Mouse (Mus musculus): ENCODE measurements around the gene P3h2.
A peak's percentile ranks its signal among the peaks of the same experiment; 100 is the strongest.

Gene P3h2

GRCm38 (mm10) chr16:25971285-25971684, 134.3 kb downstream of the P3h2 start:
- no peak for DNase-seq

GRCm38 (mm10) chr16:25970720-25971119, 134.9 kb downstream of the P3h2 start:
- no peak for DNase-seq

GRCm38 (mm10) chr16:25970193-25970592, 135.4 kb downstream of the P3h2 start:
- no peak for DNase-seq

- peak; percentile 84 for DNase-seq
These were observed 138.3 kb downstream of the P3h2 start for GRCm38 (mm10) chr16:25967297-25967696.

GRCm38 (mm10) chr16:25963856-25964255, 141.7 kb downstream of the P3h2 start:
- DNase-seq, result peak; percentile 84

- no peak for DNase-seq
These were observed 145.2 kb downstream of the P3h2 start for GRCm38 (mm10) chr16:25960345-25960744.

- no peak for DNase-seq
These were observed 145.7 kb downstream of the P3h2 start for GRCm38 (mm10) chr16:25959929-25960328.

GRCm38 (mm10) chr16:25958650-25959238, 146.8 kb downstream of the P3h2 start:
- peak; percentile 23 for DNase-seq

GRCm38 (mm10) chr16:25958213-25958612, 147.4 kb downstream of the P3h2 start:
- no peak for DNase-seq

- no peak for DNase-seq
These were observed 148.8 kb downstream of the P3h2 start for GRCm38 (mm10) chr16:25956831-25957230.

- DNase-seq, result no peak
These were observed 151.0 kb downstream of the P3h2 start for GRCm38 (mm10) chr16:25954614-25955013.

GRCm38 (mm10) chr16:25953359-25953758, 152.2 kb downstream of the P3h2 start:
- DNase-seq, result no peak

- DNase-seq, result peak; percentile 42
These were observed 153.6 kb downstream of the P3h2 start for GRCm38 (mm10) chr16:25952005-25952404.

- no peak for DNase-seq
These were observed 157.5 kb downstream of the P3h2 start for GRCm38 (mm10) chr16:25948067-25948466.

- DNase-seq, result peak; percentile 68
These were observed 160.2 kb downstream of the P3h2 start for GRCm38 (mm10) chr16:25945151-25945955.

GRCm38 (mm10) chr16:25942261-25942660, 163.3 kb downstream of the P3h2 start:
- DNase-seq, result no peak

- DNase-seq, result no peak
These were observed 171.4 kb downstream of the P3h2 start for GRCm38 (mm10) chr16:25934181-25934580.

- DNase-seq, result no peak
These were observed 193.4 kb downstream of the P3h2 start for GRCm38 (mm10) chr16:25912185-25912584.

Data from lung, postnatal 36 days (tissue).